Mouse (Mus musculus) heart, postnatal 36 days (tissue): ENCODE results near the gene 4930595D18Rik. TPM values are rescaled to one million over a fixed set of nuclear protein-coding genes. Genes with fewer than 3 reads are reported as not detected.

ENCODE experiments used
- DNase-seq, 2 experiments: peaks; one replicate each; pipeline ENCODE4 v3.0.0; 2021 to 2022
- intact Hi-C: fragments of 180-260 bp; cut with DNase I; formaldehyde crosslinking; loops from one replicate; pipeline ENCODE4 v1.15.1; 2025
- total RNA-seq, 2 experiments: library from RNA; stranded (reverse); gene quantifications; 2 replicates each; pipeline ENCODE4 v1.2.3; 2021

4930595D18Rik gene
- not detected for total RNA-seq

DNA sequence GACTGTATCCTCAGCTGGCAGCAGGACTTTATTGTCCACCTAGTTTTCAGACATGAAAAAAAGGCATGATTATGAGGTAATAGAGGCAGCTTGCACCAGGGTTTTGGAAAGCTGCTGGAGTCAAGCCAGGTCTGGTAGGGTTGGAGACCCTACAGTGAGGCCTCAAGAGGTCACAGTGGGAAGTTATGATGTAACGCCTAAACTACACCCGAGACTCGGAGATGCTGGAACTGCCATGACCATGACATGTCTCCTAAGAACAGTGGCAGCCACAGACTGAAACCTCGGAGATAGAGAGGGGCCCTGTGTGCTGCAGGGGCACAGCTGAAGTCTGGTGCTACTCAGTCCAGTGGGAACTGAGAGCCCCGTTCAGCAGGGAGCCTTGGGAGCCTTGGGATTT lies at the start of gene 4930595D18Rik:
Gene 4930595D18Rik, minus strand, starts transcription at position 16 of the 400 bp plus-strand sequence.
- no peak for DNase-seq
- intact Hi-C loops: no loop called here

DNA sequence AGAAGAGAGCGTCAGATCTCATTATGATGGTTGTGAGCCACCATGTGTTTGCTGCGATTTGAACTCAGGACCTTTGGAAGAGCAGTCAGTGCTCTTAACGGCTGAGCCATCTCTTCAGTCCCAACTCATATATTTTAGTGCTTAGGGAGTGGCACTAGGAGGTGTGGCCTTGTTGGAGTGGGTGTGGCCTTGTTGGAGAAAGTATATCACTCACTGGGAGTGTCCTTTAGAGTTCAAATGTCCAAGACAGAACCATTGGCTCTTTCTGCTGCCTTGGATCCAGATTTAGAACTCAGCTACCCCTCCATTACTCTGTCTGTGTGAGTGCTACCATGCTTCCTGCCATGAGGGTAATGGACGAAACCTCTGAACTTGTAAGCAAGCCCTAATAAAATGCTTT lies 49.5 kb upstream of the 4930595D18Rik start:
- DNase-seq: no peak
- intact Hi-C loops: no loop called here

DNA sequence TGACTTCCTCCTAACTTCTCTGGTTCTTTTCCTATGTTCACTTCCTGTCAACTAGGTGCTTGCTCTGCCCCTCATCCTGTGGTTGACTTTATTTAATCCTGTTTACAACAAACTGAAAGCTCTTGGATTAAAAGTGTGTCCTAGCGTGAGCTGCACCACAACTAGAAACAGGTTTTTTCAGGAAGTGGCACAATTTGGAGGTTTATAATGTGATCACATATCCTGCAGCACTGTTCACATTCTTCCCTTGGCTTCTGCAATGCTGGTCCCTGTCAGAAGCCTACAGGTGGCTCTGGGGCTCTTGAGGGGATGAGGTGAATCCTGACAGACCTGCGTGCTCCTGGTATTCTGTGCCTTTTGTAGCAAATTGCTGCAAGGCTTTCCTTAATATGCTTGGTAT lies 46.5 kb upstream of the 4930595D18Rik start:
- DNase-seq: no peak
- intact Hi-C loops: no loop called here

DNA sequence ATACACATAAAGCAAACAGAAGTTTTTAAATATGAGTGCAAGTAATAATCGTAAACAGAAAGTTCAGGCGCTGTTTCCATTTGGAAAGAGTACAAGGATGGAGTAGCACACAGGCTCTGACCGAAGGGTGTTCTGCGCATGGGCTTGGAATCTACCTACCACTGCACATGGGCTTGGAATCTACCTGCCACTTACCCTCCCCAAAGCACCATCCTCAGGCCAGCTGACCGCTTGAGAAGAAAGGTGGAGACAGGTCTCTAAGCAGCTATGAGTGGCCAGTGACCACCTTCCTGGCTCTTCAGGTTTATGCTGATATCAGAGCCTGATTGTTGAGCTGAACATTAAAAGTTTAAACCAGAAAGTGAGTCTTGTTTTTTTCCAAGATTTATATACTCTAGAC lies 44.2 kb upstream of the 4930595D18Rik start:
- intact Hi-C loops: no loop called here

DNA sequence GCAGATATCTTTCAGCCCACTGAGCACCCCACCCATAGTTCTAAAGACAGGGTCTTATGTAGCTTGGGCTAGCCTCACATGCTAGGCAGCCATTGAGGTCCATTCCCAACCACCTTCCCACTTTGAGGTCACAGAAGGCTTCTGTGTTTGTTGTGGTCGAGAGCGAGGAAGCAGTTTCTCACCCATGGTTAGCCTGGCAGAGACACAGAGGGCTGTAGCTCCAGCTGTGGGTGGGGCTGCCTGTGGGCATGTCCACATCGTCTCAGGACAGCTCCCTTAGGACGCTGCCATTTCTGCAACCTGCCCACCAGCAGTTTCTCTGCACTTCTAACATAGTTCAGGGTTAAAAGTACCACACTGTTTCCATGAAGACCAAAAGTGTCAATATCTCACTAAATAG lies 43.1 kb upstream of the 4930595D18Rik start:
- intact Hi-C loops: no loop called here
- DNase-seq: no peak

More for the DNA sequence above, 44.2 kb upstream of the 4930595D18Rik start:
- no peak for DNase-seq

DNA sequence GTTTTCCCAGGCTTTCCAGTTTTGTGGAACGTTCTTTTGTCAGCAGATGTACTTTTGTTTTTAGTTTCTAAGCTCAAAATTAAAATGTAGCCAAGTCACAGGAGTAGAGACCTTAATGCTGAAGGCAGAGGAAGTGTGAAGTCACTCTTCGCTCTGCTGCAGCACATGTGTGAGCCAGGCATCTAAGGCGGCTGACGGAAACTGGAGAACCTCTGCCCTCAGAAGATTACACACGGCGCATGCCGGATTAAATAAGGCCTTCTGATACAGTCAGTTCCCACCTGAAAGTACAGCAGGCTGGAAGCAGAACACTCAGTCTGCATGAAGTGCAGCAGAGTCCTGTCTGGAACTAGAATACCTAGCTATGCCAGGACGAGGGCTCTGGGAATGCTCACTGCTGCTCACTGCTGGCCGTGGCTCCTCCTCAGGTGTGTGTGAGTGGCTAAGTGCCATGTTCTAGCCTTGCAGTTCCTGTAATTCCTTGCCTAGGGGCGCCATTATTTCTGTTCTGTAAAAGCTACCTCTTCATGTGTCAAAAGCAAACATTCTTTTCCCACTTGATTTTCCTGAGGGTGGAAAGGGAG lies 41.0 kb upstream of the 4930595D18Rik start:
- intact Hi-C loops: no loop called here
- DNase-seq: no peak

DNA sequence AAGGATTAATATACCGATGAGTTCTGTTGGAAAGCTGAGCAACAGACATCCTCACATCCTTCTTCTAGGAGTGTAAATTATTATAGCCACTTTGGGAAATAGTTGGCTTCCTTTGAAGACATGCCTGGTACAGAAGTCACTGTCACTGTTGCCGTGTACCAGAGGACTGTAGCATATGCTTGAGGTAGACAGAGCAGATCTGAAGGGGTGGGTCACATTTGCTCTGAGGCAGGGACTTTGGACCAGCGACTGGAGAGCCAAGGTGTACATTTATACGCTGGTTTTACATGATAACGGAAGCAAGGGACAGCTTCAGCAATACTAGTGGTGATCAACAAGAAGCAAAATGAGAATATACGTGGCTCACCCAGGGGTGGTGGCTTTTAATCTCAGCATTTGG lies 34.6 kb upstream of the 4930595D18Rik start:
- DNase-seq: no peak
- intact Hi-C loops: no loop called here

DNA sequence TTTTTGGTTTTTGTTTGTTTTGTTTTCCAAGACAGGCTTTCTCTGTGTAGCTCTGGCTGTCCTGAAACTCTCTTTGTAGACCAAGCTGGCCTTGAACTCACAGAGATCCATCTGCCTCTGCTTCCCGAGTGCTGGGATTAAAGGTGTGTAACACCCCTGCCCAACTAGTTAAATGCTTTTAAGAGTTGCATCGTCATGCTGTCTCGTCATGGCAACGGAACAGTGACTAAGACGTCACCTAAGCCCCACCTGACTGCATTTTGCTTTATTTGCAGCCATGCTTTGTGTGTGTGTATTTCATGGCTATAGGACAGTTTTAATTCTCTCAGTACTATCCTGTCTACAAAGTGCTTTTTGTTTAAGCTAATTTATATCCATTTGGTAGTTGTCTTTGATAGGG lies 27.4 kb upstream of the 4930595D18Rik start:
- DNase-seq: no peak
- intact Hi-C loops: no loop called here

DNA sequence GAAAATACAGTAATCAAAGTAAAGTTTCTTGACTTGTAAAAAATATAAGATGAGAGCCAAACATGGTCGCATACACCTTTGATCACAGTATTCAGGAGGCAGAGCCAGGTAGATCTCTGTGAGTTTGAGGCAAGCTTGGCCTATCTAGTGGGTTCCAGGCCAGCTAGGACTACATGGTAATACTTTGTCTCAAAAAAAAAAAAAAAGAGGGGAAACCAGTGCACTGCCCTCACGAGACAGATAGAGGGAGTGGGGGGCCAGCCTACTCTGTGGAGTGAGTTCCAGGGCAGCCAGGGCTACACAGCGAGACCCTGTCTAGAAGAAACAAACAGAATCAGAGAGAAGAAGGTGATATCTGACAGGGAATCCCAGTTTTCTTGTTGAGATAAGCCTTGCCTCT lies 23.4 kb upstream of the 4930595D18Rik start:
- DNase-seq: no peak
- intact Hi-C loops: no loop called here

DNA sequence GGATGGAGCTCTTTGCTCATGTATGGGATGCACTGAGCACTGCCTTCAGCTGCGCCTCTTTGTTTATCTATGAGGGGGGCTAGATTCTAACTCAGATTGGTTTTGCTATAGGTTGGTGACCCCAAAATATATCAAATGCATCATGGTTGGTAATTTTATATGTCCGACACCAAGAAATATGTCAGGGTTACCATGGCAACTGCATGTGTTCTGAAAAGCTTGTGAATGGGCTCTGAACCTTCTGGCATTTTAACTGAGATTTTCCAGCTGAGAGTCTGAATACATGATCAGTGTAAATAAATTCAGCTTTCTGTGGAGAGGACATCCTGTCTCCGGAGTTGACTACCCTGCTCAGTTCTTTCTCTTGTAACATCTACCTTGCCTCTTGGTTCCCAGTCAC lies 19.7 kb upstream of the 4930595D18Rik start:
- DNase-seq: no peak
- intact Hi-C loops: no loop called here

DNA sequence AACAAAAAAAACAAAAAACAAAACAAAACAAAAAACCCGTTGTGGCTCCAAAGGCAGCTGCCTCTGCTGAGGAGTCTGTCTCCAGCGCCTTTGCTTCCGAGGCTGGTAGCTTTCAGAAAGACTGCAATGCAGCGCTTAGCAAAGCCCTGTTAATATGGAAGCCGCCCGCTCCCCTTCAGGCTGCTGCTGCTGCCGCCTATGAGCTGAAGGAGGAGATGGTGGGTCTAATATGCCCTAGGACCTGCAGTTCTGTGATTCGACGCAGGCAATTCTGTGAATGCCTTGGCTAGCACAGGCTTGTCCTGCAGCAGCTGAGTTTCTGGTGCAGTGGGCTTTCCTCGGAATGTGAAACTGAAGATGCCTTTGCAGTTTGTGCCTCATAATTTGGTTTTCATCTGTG lies 18.8 kb upstream of the 4930595D18Rik start:
- intact Hi-C loops: no loop called here

DNA sequence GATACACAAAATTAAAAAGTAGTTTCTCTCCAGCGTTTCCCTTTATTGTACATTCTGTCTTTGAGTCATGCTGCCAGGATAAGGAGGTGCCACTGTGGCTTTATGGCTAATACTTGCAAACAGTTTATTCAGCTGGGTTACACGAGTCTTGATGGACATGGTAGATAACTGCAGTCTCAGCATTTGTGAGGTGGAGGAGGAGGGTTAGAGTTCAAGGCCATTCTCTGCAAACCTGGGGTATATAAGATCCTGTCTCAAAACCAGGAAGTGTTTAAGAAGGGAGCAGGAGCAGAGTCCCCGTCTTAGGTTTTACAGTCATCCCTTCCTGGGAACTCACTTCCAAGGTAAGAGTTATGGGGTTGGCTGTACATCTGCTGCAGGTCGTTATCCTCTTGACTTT lies 12.3 kb upstream of the 4930595D18Rik start:
- no peak for DNase-seq
- intact Hi-C loops: no loop called here

More for the DNA sequence above, 18.8 kb upstream of the 4930595D18Rik start:
- DNase-seq: no peak

DNA sequence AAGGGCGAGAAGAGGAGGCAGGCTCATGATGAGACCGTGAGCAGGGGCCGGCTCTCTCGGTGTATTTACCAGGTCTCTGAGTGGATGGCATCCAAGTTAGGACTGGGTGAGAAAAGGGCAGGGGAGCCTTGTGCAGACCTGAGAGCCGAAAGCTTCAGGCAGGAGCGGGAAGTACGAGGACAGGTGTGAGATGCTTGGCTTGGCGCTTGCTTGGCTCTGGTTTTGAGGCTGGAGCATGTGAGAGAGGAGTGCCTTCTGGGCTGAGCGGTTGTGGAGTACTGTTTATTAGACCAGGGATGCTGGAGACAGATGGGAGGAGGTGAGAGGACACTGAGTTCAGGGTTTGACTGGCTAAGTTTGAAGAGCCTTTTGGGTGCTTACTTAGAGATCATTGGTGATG lies 9.0 kb upstream of the 4930595D18Rik start:
- no peak for DNase-seq
- intact Hi-C loops: no loop called here

DNA sequence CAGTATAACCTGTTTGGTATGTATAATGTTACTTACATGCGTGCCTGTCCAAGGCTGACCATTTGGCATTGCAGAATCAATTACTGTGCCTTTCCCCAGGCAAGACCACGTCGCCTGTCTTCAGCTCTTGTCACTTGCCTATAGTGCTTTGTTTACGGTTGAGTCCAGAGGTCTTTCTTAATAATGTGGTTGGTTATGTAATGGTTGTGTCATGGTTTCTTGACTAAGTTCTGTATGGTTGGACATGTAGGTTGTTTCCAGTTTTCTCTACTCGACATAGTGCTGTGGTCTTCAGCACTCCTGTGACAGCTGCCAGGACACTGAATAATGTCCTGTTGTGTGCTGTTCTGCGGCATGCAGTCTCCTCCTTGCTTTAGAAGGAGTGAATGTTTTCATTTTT lies 8.5 kb upstream of the 4930595D18Rik start:
- DNase-seq: no peak

DNA sequence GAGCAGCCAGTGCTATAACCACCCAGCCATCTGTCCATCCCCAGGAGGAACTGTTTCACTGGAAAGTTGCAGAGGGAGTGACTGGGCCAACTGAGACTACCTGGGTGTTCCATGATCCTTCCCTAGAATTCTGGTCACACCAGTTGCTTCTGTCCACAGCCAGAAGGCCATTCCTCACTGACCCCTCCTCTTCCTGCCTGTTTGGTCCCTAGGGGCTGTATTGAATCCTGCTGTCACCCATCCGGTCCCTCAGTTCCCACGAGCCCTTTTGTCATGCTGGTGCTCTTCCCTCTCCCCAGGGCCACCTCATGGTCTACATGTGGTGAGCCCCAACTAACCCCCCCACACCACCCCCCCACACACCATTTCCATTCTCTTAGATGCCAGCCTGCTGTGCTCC lies 6.6 kb upstream of the 4930595D18Rik start:
- intact Hi-C loops: no loop called here
- DNase-seq: no peak

More for the DNA sequence above, 8.5 kb upstream of the 4930595D18Rik start:
- intact Hi-C loops: no loop called here

DNA sequence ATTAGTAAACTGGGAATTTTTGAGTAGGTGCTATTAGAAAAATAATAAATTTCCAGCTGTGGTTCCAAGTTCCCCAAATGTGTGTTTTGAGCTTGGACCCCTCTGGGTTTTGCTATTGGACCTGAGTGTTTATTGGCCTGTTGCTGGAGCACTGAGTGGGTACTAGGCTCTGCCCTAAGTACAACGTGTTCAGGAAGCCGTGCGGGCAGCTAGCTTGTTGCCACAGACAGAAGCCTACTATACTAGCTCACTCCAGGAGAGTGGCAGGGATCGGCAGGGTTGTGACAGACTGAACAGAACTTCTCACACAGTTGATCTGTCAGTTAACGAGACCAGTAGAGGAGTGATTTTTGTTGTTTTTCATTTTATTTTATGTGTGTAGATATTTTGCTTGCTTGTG lies 6.1 kb upstream of the 4930595D18Rik start:
- no peak for DNase-seq
- intact Hi-C loops: no loop called here

DNA sequence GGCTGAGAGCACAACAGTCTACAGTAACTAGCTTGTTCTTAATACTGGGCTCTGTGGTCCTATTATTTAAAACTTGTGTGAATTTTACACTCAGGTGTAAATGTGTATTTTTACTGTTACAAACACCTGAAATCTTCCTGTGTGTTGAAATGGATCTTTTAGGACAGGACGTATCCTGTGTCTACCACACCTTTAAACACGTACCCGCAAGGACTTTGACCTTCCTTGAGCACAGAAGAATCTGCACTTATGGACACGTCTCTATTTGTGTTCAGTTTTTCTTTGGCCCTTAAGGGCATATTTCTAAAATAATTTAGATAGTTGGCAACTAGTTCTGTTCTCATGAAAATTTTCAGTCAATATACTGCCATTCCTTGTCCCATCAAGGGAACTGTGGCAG lies 4.0 kb upstream of the 4930595D18Rik start:
- DNase-seq: no peak
- intact Hi-C loops: no loop called here

DNA sequence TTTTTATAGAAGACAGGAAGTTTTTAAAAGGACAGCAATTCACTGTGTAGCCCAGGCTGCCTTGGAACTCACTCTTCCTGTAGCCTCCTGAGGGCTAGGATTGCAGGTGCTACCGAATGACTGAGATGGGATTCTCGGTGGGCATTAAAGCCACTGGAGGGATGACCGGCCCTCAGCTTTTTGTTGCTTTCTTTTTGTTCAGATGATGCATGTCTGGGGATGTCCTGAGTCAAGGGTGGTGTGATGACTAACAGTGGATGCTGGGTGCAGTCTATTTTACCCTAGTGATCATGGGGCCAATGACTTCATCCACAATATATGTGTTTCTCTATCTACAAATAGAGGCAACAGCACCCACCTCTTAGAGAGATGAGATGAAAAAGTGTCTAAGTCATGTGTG lies 2.7 kb upstream of the 4930595D18Rik start:
- no peak for DNase-seq
- intact Hi-C loops: no loop called here

DNA sequence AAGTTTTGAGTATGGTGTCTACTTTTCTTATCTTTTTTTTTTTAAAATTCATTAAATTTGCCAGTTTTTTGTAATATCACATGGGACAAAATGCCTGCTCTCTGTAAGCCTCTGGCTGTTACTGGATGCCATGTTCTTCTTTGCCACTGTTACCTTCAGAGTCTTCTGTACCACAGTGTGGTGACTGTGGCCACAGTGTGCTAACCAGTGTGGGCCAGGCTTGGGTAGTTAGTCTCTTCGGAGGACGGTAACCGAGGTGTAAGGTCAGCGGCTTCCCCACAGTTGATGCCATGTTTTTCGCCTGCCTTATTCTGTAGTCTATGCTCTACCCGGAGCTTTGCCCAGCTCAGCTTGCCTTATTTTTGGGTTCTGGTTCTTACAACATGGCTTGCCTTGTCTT lies 1.9 kb downstream of the 4930595D18Rik start:
- intact Hi-C loops: no loop called here
- no peak for DNase-seq

DNA sequence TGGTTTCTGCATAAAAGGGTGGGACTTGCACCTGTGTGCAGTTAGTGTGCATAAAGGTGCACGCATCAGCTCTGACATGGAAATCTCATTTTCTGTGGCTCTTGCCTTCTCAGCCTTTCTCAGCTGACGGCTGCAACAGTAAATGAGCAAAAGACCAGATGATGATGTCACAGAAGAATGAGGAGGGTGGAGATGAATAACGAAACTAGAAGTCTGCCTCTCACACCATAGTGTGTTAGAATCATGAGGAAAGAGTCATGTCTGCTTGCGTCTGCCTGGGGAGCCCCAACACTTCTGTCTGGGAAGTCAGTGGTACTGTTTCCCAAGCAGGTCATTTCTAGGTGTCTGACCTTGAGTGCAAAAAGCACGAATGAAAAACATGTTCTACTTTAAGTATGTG lies 2.4 kb downstream of the 4930595D18Rik start:
- no peak for DNase-seq
- intact Hi-C loops: no loop called here

DNA sequence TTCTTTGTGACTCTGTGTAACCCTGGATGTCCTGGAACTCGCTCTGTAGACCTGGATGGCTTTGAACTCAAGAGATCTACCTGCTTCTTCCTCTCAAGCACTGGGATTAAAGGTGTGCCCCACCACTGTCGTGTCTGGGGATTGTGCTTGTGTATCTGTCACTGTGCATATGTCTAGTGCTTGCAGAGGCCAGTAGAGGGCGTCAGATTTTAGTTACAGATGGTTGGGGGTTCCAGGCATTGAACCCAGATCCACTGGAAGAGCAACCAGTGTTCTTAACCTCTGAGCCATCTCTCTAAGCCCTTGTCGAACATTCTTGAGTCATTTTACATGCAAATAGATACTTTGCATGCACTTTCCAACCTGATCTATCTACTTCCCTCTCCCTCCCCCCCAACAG lies 5.5 kb downstream of the 4930595D18Rik start:
- intact Hi-C loops: no loop called here
- no peak for DNase-seq

DNA sequence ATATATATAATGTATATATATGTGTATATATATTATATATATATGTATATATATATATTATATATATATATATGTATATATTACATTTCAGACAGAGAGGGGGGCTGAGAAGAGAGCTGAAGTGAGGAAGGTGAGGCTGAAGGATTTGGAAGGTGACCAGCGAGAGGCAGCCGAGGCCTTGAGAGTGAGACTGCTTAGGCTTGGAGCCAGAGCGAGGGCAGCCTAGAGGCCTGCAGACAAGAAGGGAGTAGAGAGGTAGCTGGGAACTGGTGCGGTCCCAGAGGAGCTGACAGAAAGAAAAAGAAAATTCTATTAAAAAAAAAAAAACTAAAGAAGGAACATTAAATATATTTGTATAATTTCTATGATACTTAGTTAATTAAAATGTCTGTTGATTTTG lies 15.4 kb downstream of the 4930595D18Rik start:
- intact Hi-C loops: no loop called here
- DNase-seq: no peak

DNA sequence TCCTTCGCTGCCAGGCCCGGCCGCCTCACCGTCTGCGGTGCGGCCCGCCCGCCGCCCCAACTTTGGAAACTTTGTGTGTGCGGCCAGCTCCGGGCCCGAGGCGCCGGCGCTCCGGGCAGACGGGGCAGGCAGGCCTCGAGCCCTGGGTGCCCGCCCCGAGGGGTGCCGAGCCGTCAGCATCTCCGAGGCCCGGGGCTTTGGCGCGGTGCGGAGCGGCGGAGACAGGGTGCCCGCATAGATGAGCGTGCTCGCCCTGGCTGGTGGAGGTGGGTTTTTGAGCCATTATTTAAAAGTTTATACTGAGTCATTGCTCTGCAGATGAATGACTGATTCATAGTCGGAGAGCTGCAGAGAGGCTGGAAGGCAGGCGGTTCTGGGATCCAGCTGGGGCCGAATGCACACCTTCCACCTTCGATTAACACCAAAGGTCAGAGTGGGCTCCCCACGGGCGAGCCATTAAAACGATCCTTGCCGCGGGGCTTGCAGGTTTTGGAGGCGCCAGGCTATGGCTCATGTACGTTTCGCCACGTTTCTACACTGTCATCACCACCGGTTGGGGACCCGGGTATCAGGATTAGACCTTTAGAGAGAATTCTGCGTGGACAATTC lies 17.5 kb downstream of the 4930595D18Rik start:
- DNase-seq: peak; percentile 33 to 45
- intact Hi-C loops: no loop called here
